Mouse (Mus musculus) lung, embryonic 14.5 days (tissue): ENCODE measurements around the gene Mettl23. TPM values are rescaled to one million over a fixed set of nuclear protein-coding genes. Genes with fewer than 3 reads are reported as not detected.
"Not testable (repeated sequence)": the region's sequence is repeated elsewhere in the genome, so short reads cannot be mapped to it uniquely, and the experiment has no call there.

Experiments used
- ATAC-seq: fragments of 200-750 bp; cut with Nextera tagmentation; 2 replicates; pipeline ENCODE4 v1.8.0; 2017; ENCODE audit warnings: mild to moderate bottlenecking, moderate TSS enrichment, moderate library complexity; ENCODE audit not compliant: insufficient read depth
- DNase-seq: peaks from one replicate; pipeline ENCODE4 v3.0.0-alpha.2; 2015
- H3K27ac ChIP-seq: fragments of 300-500 bp; sonication (generic); 2 replicates; pipeline ENCODE4 v1.5.1; 2014; ENCODE audit warnings: low read depth, mild to moderate bottlenecking, moderate library complexity
- H3K27me3 ChIP-seq: fragments of 300-500 bp; sonication (generic); 2 replicates; pipeline ENCODE4 v1.6.1; 2014; ENCODE audit warnings: low read length, control low read depth; ENCODE audit not compliant: insufficient read depth
- H3K36me3 ChIP-seq: fragments of 300-500 bp; sonication (generic); 2 replicates; pipeline ENCODE4 v1.6.1; 2014; ENCODE audit warnings: control low read depth; ENCODE audit not compliant: insufficient read depth
- H3K4me1 ChIP-seq: fragments of 300-500 bp; sonication (generic); 2 replicates; pipeline ENCODE4 v1.6.1; 2014; ENCODE audit warnings: antibody characterized with exemption, control low read depth; ENCODE audit not compliant: insufficient read depth
- H3K4me2 ChIP-seq: fragments of 300-500 bp; sonication (generic); 2 replicates; pipeline ENCODE4 v1.6.1; 2014; ENCODE audit warnings: mild to moderate bottlenecking
- H3K4me3 ChIP-seq: fragments of 300-500 bp; sonication (generic); 2 replicates; pipeline ENCODE4 v1.5.1; 2014; ENCODE audit warnings: low read depth, low read length
- H3K9ac ChIP-seq: fragments of 300-500 bp; sonication (generic); 2 replicates; pipeline ENCODE4 v1.6.1; 2014
- H3K9me3 ChIP-seq: fragments of 300-500 bp; sonication (generic); 2 replicates; pipeline ENCODE4 v1.6.1; 2016; ENCODE audit warnings: low read depth, low read length, control low read depth
- CTCF ChIP-seq: IDR thresholded peaks from 2 replicates; pipeline ENCODE4 v1.5.1; 2016; ENCODE audit warnings: antibody characterized with exemption, low read depth
- WGBS: fragments of 180-500 bp; shearing (Covaris S2); extraction: QIAGEN DNeasy Blood & Tissue Kit; methylation state at CpG from one replicate; pipeline ENCODE4 v1.1.7; 2014; 5-methylcytosine and 5-hydroxymethylcytosine counted together
- polyA plus RNA-seq: library from polyadenylated mRNA; unstranded; fragments of >200 nt; fragmentation: Nextera tagmentation; extraction: Ambion mirVana; gene quantifications from 2 replicates; pipeline ENCODE4 v1.2.1, GENCODE M21; 2014

Gene Mettl23
- polyA plus RNA-seq, 1 experiment from 2014 or later, result 62.2 TPM

- no peak for TF ChIP-seq CTCF
- no peaks in the 10 kb centered on the region for H3K9me3 ChIP-seq
- H3K27ac ChIP-seq, result no peak overlapping the region
- H3K36me3 ChIP-seq, result no peaks in the 10 kb centered on the region
- no peak overlapping the region for H3K4me2 ChIP-seq
- H3K27me3 ChIP-seq, result no peaks in the 10 kb centered on the region
- 0 out of 2 replicates have a peak, but pooled peaks cover 2% of the 10 kb centered on the region for H3K4me1 ChIP-seq
- WGBS, result 78% methylated on average over 3 of the region's 3 CpGs
- no peak overlapping the region for H3K4me3 ChIP-seq
- ATAC-seq (no peak), DNase-seq (no peak)
- no peak overlapping the region for H3K9ac ChIP-seq
Observed at GRCm38 (mm10) chr11:116895402-116895801, 52.3 kb downstream of the Mettl23 start.

GRCm38 (mm10) chr11:116899247-116899646, 56.2 kb downstream of the Mettl23 start:
- H3K4me2 ChIP-seq, result no peak overlapping the region
- no peak for ATAC-seq
- no peaks in the 10 kb centered on the region for H3K36me3 ChIP-seq
- 0 out of 2 replicates have a peak, but pooled peaks cover 1% of the 10 kb centered on the region for H3K27me3 ChIP-seq
- WGBS, result 90% methylated on average over 12 of the region's 12 CpGs
- TF ChIP-seq CTCF, result no peak
- H3K27ac ChIP-seq, result no peak overlapping the region
- H3K9me3 ChIP-seq, result no peaks in the 10 kb centered on the region
- DNase-seq, result no peak
- H3K4me1 ChIP-seq, result no peaks in the 10 kb centered on the region
- no peak overlapping the region for H3K4me3 ChIP-seq
- no peak overlapping the region for H3K9ac ChIP-seq

- H3K4me2 ChIP-seq, DNase-seq, H3K4me3 ChIP-seq, H3K9ac ChIP-seq, H3K4me1 ChIP-seq, ATAC-seq, H3K9me3 ChIP-seq, H3K36me3 ChIP-seq, H3K27ac ChIP-seq: not testable (repeated sequence)
- WGBS, result 84% methylated on average over 10 of the region's 10 CpGs
- H3K27me3 ChIP-seq, result peaks cover 18% of the 10 kb centered on the region; the same call in 1 of the 2 replicates
Observed at GRCm38 (mm10) chr11:116902588-116902987, 59.5 kb downstream of the Mettl23 start.

Other genes starting within 250 kb of the Mettl23 start
- 8.9 and 9.8 TPM in 2 replicates for gene Rhbdf2, start 216.3 kb upstream of the Mettl23 start, polyA plus RNA-seq
- 0.53 and 1.6 TPM in 2 replicates for gene Prcd, start 189.7 kb upstream of the Mettl23 start, polyA plus RNA-seq
- gene Cygb, start 189.0 kb upstream of the Mettl23 start, polyA plus RNA-seq, result 9.5 and 10.0 TPM in 2 replicates
- gene St6galnac1, start 67.8 kb upstream of the Mettl23 start, polyA plus RNA-seq, result not detected in 2 replicates
- 13.7 and 15.9 TPM in 2 replicates for gene Mxra7, start 15.2 kb upstream of the Mettl23 start, polyA plus RNA-seq
- gene Jmjd6, start 171 bp downstream of the Mettl23 start, polyA plus RNA-seq, result 61.2 and 66.3 TPM in 2 replicates
- gene Mfsd11, start 9.2 kb downstream of the Mettl23 start, polyA plus RNA-seq, result 31.8 and 36.7 TPM in 2 replicates
- gene Srsf2, start 9.8 kb downstream of the Mettl23 start, polyA plus RNA-seq, result 1,038 and 1,045 TPM in 2 replicates
- 0.22 and 0.59 TPM in 2 replicates for gene Mgat5b, start 75.6 kb downstream of the Mettl23 start, polyA plus RNA-seq